Mouse (Mus musculus) brown adipose tissue, adult 24 weeks (tissue): Measurements from ENCODE around the gene Pga5. TPM values are rescaled to one million over a fixed set of nuclear protein-coding genes. Genes with fewer than 3 reads are reported as not detected.

ENCODE experiments used
- H3K27ac ChIP-seq: fragments of 200-500 bp; replicated peaks from 2 replicates; pipeline ENCODE4 v1.5.1; 2012; ENCODE audit warnings: low read depth, mild to moderate bottlenecking, low read length
- H3K4me1 ChIP-seq: fragments of 200-500 bp; 2 replicates; pipeline ENCODE4 v1.6.1; 2012; ENCODE audit warnings: low read length, mixed read lengths; ENCODE audit not compliant: control insufficient read depth, insufficient read depth, insufficient read length
- H3K4me3 ChIP-seq: fragments of 200-500 bp; 2 replicates; pipeline ENCODE4 v1.5.1; 2012; ENCODE audit warnings: low read depth, mild to moderate bottlenecking, low read length, moderate library complexity; ENCODE audit not compliant: insufficient read depth
- polyA plus RNA-seq: library from polyadenylated mRNA; stranded (reverse); fragments of >200 nt; gene quantifications from 2 replicates; pipeline ENCODE4 v1.2.4, GENCODE M21; 2012; ENCODE audit not compliant: missing spikeins, insufficient read depth, insufficient read length

The Pga5 gene
- polyA plus RNA-seq, 1 experiment = not detected

DNA sequence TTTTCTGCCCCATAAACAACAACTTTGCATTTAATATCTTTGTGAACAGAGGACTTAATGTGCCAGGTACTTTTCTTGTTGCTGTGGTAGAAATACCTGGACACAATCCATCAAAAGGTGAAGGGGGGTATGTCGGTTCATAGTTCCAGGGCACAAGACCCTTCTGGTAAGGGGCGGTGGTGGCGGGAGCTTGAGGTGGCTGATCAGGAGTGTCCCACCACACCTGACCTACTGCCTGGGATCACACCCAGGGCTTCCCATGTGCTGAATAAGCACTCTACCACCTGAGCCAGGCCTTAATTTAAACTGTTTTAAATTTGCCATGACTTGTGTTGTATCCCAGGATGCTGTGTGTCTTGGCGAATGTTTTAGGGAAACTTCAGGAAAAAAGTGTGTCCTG, 13.2 kb upstream of the Pga5 start:
- Histone ChIP-seq H3K27ac (no peak overlapping the region), H3K4me3 (no peak overlapping the region), H3K4me1 (peaks cover 17% of the 10 kb centered on the region)

DNA sequence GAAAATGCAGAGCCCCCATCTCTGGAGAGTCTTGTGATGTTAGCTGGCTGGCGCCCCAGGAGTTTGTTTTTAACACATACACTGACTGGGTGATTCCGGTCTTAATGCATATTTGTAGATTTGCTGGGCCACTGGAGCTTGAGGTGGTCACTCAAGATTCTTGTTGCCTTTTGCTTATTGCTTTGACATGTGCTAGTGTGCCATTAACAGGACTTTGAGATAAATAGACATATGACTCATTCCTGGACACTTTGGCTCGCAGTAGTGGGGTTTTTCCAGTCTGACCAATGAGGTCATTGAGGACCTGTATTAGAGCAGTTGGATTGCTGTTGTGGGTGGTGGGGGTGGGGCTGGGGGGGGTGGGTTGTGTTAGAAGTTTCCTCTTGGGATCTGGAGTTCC, 12.5 kb upstream of the Pga5 start:
- Histone ChIP-seq H3K4me1 (peaks cover 17% of the 10 kb centered on the region), H3K4me3 (no peak overlapping the region), H3K27ac (peak overlapping the region; percentile 86)

DNA sequence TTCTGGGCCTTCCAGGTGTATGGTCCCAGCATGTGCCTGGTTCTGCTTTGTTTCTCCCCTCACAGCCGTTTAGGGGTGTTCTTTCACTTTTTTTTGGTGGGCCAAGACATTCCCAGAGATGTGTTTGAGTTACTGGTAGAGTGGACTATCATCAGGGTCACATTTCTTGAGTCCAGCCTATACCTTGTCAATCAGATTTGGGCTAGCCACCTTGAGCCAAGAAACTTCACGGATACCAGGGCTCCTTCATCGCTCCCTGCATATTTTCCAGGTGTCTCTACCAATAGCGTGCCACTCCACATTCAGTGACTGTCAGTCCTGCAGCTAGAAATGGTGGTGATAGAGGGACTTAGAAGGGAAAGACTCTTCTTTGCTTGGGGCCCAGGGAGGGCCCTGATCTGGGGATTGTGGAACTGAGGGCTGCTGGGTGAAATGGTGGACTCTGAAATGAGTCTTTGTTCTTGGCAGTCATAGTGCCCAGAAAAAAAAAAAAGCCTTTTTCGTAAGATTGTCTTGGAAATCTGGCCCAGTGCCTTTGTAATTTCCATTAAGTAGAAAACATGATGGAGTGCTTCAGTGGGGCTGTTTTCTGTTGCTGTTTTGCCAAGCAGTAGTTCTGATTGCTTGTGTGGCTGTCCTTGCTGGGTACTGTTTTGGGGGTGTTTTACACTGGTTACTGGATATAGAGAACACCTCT, 11.7 kb upstream of the Pga5 start:
- Histone ChIP-seq H3K27ac (peak overlapping the region; percentile 86), H3K4me3 (peak overlapping the region; percentile 80), H3K4me1 (peaks cover 17% of the 10 kb centered on the region)

DNA sequence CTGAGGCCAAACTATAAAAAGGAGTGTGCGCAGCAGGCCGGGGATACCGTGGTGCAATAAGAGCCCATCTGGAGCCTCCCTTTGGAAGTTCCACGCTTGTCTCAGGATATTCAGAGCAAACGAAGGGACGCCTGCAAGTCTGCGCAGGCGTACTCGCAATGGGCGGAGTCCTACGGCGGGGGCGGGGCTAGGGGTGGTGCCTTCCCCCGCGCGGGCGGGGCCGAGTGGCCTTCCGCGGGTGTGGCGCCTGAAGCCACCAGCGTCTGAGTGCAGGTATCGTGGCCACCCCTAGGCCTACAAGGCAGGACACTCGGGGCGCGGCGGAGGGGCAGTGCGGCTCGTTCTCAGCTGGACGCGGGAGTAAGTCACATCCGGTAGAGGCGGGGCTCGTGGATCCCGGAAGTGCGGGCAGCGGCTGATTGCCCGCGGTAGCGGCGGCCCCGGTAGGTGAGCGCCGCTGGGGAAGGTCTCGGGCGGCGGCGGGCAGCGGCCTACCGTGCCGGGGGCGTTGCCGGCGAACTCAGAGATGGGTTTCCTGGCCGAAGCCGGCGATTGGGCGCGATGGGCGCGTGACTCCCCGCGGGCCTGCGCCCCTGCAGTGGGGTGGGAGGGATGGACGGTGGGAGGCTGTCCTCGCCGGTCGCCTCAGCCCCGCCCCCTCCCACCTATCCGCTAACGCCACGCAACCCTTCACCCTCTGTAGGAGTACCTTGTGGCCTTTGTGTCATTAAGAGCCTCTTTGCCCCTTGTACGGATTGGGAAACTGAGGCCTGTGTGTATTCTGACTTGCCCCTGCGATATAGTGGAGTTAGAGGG, 10.9 kb upstream of the Pga5 start, which contains the start of gene Vps37c:
Gene Vps37c, plus strand, starts transcription at position 199 of the 816 bp plus-strand sequence.
- peak within 1 kb of the TSS; percentile 86 for H3K27ac ChIP-seq
- H3K4me1 ChIP-seq = peaks cover 17% of the 10 kb centered on the region
- H3K4me3 ChIP-seq = peak within 1 kb of the TSS; percentile 80

DNA sequence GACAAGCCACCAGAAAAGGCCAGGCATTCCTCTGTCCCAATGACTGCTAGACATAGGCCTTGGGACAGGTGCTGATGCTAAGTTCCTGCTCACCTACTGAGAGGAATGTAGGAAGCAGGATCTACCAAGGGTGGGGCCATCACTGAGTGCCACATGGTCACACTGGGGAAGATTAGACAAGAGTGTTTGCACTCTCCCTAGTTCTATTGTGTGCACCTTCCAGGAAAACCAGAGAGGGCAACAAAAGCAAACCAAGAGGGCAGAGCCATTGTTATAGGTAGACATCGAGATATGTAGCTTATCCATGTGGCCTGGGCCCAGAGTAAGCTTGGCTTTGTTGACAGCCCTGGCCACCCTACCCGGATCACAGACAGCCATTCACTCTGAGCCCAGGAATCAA, 7.9 kb upstream of the Pga5 start:
- Histone ChIP-seq H3K4me1 (peaks cover 10% of the 10 kb centered on the region; the same call in 1 of the 2 replicates), H3K4me3 (no peak overlapping the region)

DNA sequence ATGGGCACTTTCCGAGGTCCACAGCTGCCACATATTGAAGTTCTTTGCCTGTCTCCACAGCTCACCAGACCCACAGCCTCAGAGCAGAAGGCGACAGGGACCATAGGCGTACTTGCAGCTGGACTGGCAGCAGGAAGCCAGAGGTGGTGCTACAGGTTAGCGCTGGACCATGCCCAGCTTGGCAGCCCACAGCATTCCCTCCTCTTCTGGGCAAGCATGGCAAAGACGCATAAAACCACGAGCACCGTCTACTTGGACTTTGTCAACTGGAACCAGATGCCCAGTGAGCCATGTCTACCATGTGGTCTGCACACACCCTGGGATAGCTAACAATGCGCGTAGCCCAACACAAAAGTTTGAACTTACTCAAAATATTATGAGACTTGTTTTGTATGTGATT, 7.2 kb upstream of the Pga5 start:
- peaks cover 5% of the 10 kb centered on the region; the same call in 1 of the 2 replicates for H3K4me1 ChIP-seq
- H3K27ac ChIP-seq = no peak overlapping the region
- no peak overlapping the region for H3K4me3 ChIP-seq

More for the DNA sequence above, 7.9 kb upstream of the Pga5 start:
- H3K27ac ChIP-seq = no peak overlapping the region

DNA sequence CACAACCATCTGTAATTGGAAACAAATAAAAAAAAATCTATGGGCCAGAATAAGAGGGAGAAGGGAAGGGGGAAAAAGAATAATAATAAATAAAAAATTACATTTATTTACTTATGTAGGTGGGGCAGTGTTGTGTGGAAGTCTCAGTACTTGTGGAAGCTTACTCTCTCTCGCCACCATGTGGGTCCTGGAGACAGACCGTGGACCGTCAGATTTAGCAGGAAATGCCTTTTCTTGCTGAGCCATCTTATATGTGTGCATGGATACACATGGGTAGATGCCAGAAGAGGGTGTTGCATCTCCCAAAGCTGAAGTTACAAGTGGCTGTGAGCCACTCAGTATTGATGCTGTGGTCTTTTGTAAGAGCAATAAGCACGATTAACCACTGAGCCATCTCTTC, 3.7 kb upstream of the Pga5 start:
- Histone ChIP-seq H3K4me3 (no peak overlapping the region), H3K27ac (no peak overlapping the region), H3K4me1 (no peaks in the 10 kb centered on the region)

DNA sequence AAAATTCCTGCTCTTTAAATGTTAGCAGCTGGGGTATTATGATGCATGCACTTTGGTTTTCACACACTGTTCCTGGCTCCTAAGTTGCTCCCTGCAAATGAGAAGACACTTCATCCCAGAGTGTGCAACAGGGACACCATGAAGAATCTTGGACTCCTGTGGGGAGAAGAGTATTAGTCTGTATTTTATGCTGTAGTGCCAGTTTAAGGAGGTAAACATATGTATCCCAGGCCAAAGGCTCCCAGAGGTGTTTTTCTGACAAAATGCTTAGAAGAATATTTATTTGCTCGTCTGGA, 849 bp upstream of the Pga5 start:
- H3K4me1 ChIP-seq = no peaks in the 10 kb centered on the region
- no peak overlapping the region for H3K27ac ChIP-seq
- no peak overlapping the region for H3K4me3 ChIP-seq

DNA sequence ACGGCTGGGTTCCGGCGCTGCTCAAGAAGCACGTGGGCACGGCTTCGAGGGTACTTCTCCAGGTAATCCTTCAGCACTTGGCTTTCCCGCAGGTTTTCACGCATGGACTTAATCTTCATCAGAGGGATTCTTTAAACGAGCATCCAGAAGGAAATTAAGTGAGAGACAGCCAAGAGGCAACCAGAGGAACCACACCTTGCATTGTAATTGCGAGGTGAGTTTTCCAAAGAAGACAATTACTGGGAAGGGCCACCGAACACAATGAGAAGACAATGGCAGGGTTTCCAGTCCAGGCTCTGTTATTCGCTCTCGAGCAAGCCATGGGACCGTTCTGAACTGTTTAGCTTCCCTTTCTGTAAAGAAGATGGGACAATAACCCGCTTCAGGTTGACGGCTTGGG, 1.2 kb downstream of the Pga5 start:
- H3K4me3 ChIP-seq = no peak overlapping the region

DNA sequence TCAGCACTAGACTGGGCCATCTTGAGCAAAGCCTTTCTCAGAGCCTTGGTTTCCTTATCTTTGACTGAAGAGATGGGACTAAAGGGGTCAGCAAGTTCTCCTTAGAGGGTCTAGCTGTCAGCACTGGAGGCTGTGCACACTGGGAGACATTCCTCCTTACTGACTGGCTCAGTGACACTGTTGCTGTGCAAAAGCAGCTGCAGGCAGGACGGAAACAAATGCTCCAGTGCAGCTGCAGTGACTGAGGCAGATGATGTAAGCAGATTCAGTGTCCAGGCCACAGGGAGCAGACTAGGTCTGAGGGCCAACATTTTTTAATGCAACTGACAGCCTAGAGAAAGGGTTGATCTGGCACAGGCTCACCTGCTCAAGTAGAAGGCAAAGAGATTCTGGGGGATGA, 4.6 kb downstream of the Pga5 start:
- Histone ChIP-seq H3K4me1 (no peaks in the 10 kb centered on the region), H3K27ac (no peak overlapping the region), H3K4me3 (no peak overlapping the region)

More for the DNA sequence above, 1.2 kb downstream of the Pga5 start:
- H3K27ac ChIP-seq = no peak overlapping the region
- no peaks in the 10 kb centered on the region for H3K4me1 ChIP-seq

DNA sequence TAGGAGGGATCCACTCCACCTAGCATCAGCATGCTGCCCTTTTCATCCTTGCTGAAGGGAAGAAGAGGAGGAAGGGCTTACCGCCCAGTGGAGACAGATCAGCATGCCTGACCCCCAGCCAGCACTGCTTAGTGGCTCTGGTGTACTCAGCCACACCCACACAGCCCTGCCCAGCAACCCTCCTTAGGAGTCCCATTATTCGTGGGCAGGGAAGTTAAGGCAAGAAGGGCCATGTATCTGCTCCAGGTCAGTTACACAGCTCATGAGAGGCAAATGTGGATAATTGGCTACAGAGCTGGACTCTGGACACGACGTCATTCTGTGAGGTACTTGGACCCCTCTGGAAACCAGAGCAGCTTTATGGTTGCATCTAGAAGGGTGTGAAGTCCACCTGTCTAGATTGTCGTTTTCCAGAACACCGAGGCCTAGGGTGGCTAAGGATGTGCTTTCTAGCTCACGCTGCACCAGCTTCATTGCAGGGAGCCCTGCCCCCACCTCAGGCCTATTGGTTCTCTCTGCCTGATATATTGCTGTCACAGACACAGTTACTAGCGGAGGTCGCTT, 5.9 kb downstream of the Pga5 start:
- Histone ChIP-seq H3K4me1 (no peaks in the 10 kb centered on the region), H3K27ac (no peak overlapping the region), H3K4me3 (no peak overlapping the region)

DNA sequence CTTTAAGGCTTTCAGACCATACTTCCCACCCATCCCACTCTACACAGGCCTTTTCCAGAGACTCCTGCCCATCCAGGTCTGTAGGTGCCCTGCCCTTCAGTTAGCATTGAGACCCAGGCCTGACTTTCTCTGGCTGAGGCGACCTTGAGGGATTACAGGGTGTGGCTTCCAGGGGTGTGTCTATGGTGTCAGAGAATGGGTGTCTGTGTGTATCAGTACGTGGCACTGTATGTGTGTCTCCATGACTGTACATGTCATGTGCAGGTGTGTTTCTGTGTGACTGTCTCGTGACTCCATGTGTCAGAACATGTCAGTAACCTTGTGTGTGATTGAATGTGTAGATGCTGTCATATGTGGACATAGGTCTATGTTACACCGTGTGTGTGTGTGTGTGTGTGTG, 6.6 kb downstream of the Pga5 start:
- no peak overlapping the region for H3K27ac ChIP-seq
- H3K4me3 ChIP-seq = no peak overlapping the region
- H3K4me1 ChIP-seq = no peaks in the 10 kb centered on the region

DNA sequence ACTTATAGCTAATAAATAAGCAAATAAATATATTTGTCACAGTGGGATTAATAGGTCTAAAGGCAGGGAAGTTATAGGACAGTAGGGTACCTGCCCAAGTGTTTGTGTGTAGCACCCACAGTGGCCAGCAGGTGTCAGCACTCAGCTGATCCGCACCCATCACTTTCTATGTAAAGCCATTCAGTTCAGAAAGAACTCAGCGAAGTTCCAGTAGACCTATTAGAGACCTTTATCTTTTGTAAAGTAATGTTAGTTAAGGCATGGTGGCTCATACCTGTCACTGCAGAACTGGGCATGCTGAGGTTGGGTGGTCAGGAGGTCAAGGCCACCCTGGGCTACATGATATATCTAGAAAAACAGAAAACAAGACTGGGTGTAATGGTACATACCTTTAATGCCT, 12.4 kb downstream of the Pga5 start:
- no peak overlapping the region for H3K27ac ChIP-seq
- no peaks in the 10 kb centered on the region for H3K4me1 ChIP-seq
- no peak overlapping the region for H3K4me3 ChIP-seq

DNA sequence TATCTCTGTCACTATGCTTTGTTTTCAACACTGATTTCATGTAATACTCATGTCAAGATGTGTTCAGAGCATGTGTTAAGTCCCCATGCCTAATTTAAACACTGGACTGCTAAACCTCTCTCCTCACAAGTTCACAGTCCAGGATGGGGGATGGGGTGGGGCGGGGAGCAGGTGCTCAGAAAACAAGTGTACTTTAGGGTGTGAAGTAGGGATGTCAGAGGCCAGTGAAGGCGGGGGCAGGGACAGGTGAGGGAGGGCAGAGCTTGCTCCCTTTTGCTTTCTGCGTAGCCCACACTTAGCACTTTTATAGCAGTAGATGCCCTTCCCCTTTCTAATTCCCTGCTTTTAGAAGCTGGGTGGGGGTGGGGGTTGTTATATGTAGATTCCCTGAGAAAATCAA, 12.8 kb downstream of the Pga5 start:
- Histone ChIP-seq H3K4me1 (no peaks in the 10 kb centered on the region), H3K27ac (no peak overlapping the region), H3K4me3 (no peak overlapping the region)

DNA sequence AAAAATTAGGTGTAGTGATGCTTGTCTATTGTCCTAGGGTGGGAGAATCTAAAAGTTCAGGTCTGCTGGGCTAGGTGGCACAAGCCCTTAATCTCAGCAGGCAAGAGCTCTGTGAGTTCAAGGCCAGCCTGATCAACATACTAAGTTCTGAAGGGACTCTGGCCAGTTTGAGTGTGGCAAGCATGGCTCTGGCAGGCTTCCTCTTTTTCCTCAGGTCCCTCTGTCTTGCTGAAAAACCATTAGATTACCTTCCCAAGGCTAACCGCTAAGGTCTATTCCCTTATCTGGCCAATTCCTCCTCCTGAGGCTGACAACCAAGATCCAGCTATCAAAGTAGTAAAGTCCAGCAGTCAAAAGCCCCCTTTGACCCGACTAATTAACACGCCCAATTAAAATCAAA, 15.2 kb downstream of the Pga5 start:
- H3K27ac ChIP-seq = no peak overlapping the region
- H3K4me1 ChIP-seq = no peaks in the 10 kb centered on the region
- no peak overlapping the region for H3K4me3 ChIP-seq

DNA sequence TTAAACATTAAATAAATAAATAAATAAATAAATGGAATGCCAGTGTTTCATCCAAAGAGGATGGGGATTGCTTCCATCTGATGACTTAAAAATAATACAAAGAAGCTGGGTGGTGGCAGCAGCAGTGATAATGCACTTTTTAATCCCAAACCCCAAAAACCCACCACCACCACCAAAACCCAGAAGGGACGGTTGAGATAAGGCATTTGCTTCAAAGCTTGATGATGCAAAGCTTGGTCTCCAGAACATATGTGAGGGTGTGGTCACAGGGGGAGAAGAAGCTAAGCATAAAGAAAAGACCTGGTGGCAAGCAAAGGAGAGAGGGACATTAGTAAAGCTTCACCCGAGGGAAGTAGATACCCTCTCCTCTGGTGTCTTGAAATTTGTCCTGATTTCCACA, 16.0 kb downstream of the Pga5 start:
- H3K27ac ChIP-seq = no peak overlapping the region
- no peaks in the 10 kb centered on the region for H3K4me1 ChIP-seq
- no peak overlapping the region for H3K4me3 ChIP-seq
